Mouse (Mus musculus) forebrain, embryonic 13.5 days (tissue): ENCODE results near the gene Gm20605. TPM values are rescaled to one million over a fixed set of nuclear protein-coding genes. Genes with fewer than 3 reads are reported as not detected.

Experiments
- ATAC-seq: fragments of 200-750 bp; cut with Nextera tagmentation; 2 replicates; pipeline ENCODE4 v1.8.0; 2017
- H3K27ac ChIP-seq: fragments of 300-500 bp; sonication (generic); 2 replicates; pipeline ENCODE4 v1.5.1; 2015; ENCODE audit warnings: inconsistent platforms, mild to moderate bottlenecking, moderate library complexity
- H3K27me3 ChIP-seq: fragments of 300-500 bp; sonication (generic); 2 replicates; pipeline ENCODE4 v1.6.1; 2015; ENCODE audit warnings: mild to moderate bottlenecking, inconsistent platforms
- H3K36me3 ChIP-seq: fragments of 300-500 bp; sonication (generic); 2 replicates; pipeline ENCODE4 v1.6.1; 2015; ENCODE audit warnings: mild to moderate bottlenecking, inconsistent platforms; ENCODE audit not compliant: poor library complexity, severe bottlenecking
- H3K4me1 ChIP-seq: fragments of 300-500 bp; sonication (generic); 2 replicates; pipeline ENCODE4 v1.6.1; 2015; ENCODE audit warnings: inconsistent platforms
- H3K4me2 ChIP-seq: fragments of 300-500 bp; sonication (generic); 2 replicates; pipeline ENCODE4 v1.6.1; 2015; ENCODE audit warnings: inconsistent platforms, mild to moderate bottlenecking, moderate library complexity
- H3K4me3 ChIP-seq: fragments of 300-500 bp; sonication (generic); 2 replicates; pipeline ENCODE4 v1.5.1; 2015; ENCODE audit warnings: mild to moderate bottlenecking, inconsistent platforms
- H3K9ac ChIP-seq: fragments of 300-500 bp; sonication (generic); 2 replicates; pipeline ENCODE4 v1.6.1; 2015; ENCODE audit warnings: mild to moderate bottlenecking, inconsistent platforms
- H3K9me3 ChIP-seq: fragments of 300-500 bp; sonication (generic); replicated peaks from 2 replicates; pipeline ENCODE4 v1.6.1; 2016; ENCODE audit warnings: inconsistent platforms
- WGBS: fragments of 180-500 bp; shearing (Covaris S2); methylation state at CpG from one replicate; pipeline ENCODE4 v1.1.7; 2015; 5-methylcytosine and 5-hydroxymethylcytosine counted together
- polyA plus RNA-seq: library from polyadenylated mRNA; unstranded; fragments of >200 nt; fragmentation: Nextera tagmentation; extraction: Ambion mirVana; gene quantifications from 2 replicates; pipeline ENCODE4 v1.2.1, GENCODE M21; 2015

Gene Gm20605
- polyA plus RNA-seq, 1 experiment from 2014 or later, result 7.3 TPM

- Histone ChIP-seq H3K9me3 (no peaks in the 10 kb centered on the region), H3K27ac (no peak overlapping the region), H3K4me2 (no peak overlapping the region), H3K36me3 (peaks cover 79% of the 10 kb centered on the region), H3K27me3 (no peaks in the 10 kb centered on the region), H3K4me3 (no peak overlapping the region), H3K4me1 (no peaks in the 10 kb centered on the region), H3K9ac (no peak overlapping the region)
- WGBS, result 94% methylated on average over 6 of the region's 6 CpGs
- no peak for ATAC-seq
Measured at GRCm38 (mm10) chr5:137660064-137660688, 31.2 kb downstream of the Gm20605 start.

- Histone ChIP-seq H3K36me3 (peaks cover 97% of the 10 kb centered on the region), H3K9ac (no peak overlapping the region)
- WGBS, result 69% methylated on average over 9 of the region's 9 CpGs
Measured at GRCm38 (mm10) chr5:137663057-137663456, 34.1 kb downstream of the Gm20605 start.

GRCm38 (mm10) chr5:137668971-137669370 is 40.0 kb downstream of the Gm20605 start:
- Histone ChIP-seq H3K4me2 (no peak overlapping the region), H3K4me3 (no peak overlapping the region), H3K27me3 (no peaks in the 10 kb centered on the region), H3K9ac (no peak overlapping the region), H3K9me3 (no peaks in the 10 kb centered on the region), H3K27ac (no peak overlapping the region), H3K36me3 (peaks cover 40% of the 10 kb centered on the region), H3K4me1 (peaks cover 5% of the 10 kb centered on the region; the same call in 1 of the 2 replicates)
- 85% methylated on average over 10 of the region's 10 CpGs for WGBS
- no peak for ATAC-seq

More at GRCm38 (mm10) chr5:137663057-137663456, 34.1 kb downstream of the Gm20605 start:
- H3K4me1 ChIP-seq, result no peaks in the 10 kb centered on the region
- ATAC-seq, result no peak
- no peak overlapping the region for H3K4me2 ChIP-seq
- H3K27me3 ChIP-seq, result no peaks in the 10 kb centered on the region
- no peaks in the 10 kb centered on the region for H3K9me3 ChIP-seq
- no peak overlapping the region for H3K4me3 ChIP-seq
- H3K27ac ChIP-seq, result no peak overlapping the region

- no peak overlapping the region for H3K27ac ChIP-seq
- ATAC-seq, result no peak
- H3K9ac ChIP-seq, result no peak overlapping the region
- peaks cover 5% of the 10 kb centered on the region; the same call in 1 of the 2 replicates for H3K4me1 ChIP-seq
- no peaks in the 10 kb centered on the region for H3K9me3 ChIP-seq
- no peak overlapping the region for H3K4me3 ChIP-seq
- peaks cover 33% of the 10 kb centered on the region for H3K36me3 ChIP-seq
- no peak overlapping the region for H3K4me2 ChIP-seq
- no peaks in the 10 kb centered on the region for H3K27me3 ChIP-seq
- WGBS, result 97% methylated on average over 1 of the region's 1 CpGs
Measured at GRCm38 (mm10) chr5:137670240-137670639, 41.3 kb downstream of the Gm20605 start.

DNA sequence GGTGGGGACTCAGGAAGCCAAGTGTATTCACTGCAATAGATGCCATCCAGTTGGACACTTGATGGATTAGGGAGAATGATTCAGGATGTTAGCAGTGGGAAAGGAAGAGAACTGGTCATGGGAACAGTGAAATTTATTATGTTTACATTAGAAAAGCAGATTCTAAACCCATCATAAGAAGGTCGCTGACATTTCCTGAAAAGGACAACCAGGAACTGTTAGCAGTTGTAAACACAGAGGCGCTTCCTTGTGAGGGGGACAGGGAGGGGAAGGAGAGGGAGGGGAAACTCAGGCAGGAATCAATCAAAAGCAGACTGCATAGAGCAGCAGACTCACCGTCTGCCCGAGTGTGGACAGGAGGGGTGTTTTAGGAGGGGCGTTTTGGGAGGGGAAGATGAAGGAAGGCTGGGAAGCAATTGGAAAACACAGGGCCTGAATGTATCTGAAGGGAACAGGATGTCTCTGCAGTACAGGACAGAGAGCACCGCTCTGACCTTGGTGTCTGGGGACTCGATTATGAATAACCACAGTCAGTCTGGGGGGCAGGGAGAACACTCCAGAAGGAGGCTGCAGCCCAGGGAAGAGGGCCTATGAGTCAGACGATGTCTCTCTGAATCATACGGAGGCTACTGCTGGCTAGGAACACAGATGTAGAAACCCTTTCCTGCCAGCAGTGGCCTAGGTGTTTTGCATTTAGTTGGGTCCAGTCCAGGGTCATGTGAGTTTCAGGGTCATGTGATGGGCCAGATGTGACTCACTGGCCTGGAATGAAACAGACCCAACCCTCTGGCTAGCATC is 42.7 kb downstream of the Gm20605 start:
- Histone ChIP-seq H3K9me3 (no peaks in the 10 kb centered on the region), H3K4me3 (no peak overlapping the region), H3K36me3 (peaks cover 24% of the 10 kb centered on the region), H3K27ac (no peak overlapping the region; the same call in 1 of the 2 replicates), H3K9ac (no peak overlapping the region), H3K4me1 (peaks cover 5% of the 10 kb centered on the region; the same call in 1 of the 2 replicates), H3K27me3 (no peaks in the 10 kb centered on the region), H3K4me2 (no peak overlapping the region)
- no peak for ATAC-seq
- WGBS, result 59% methylated on average over 9 of the region's 9 CpGs

DNA sequence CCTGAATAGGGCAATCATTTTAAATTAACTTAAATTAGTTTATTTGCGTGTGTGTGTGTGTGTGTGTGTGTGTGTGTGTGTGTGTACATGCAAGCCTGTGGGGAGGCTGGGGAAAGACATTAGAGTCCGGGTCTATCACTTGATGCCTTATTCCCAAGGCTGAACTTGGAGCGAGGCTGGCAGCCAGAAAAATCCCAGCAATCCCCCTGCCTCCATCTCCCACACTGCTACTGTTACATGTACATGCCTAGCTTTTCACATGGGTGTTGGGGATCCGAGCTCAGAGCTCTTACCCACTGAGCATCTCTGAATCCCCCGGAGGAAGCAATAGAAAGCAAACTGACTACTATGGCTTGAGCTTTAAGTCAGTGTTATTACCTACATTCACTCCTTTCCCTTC is 43.4 kb downstream of the Gm20605 start:
- WGBS, result 84% methylated on average over 5 of the region's 5 CpGs
- Histone ChIP-seq H3K9ac (no peak overlapping the region), H3K4me2 (no peak overlapping the region)

DNA sequence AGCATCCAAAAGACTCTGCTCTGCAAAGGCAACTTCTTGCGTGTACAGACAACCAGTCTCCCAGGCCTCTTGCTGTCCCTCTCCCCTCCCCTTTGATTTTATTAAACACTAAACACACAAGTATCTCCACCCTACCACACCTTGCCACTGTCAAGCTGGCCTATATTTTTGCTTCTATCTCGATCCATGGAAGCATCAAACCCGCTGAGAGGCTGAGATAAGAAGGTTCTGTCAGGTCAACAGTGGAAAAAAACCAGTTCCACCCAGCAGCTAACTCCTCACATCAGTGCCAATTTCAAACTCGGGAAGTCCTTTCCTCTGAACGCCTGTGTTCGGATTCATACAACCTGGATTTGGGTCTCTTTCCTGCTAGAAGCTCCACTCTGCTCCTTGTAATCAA is 44.0 kb downstream of the Gm20605 start:
- 93% methylated on average over 6 of the region's 6 CpGs for WGBS
- H3K9me3 ChIP-seq, result no peaks in the 10 kb centered on the region
- no peak overlapping the region for H3K27ac ChIP-seq
- H3K9ac ChIP-seq, result no peak overlapping the region
- no peak overlapping the region for H3K4me3 ChIP-seq
- no peak overlapping the region for H3K4me2 ChIP-seq
- ATAC-seq, result no peak
- no peaks in the 10 kb centered on the region for H3K27me3 ChIP-seq
- peaks cover 5% of the 10 kb centered on the region; the same call in 1 of the 2 replicates for H3K4me1 ChIP-seq
- peaks cover 11% of the 10 kb centered on the region; the same call in 1 of the 2 replicates for H3K36me3 ChIP-seq

More for the DNA sequence above, 43.4 kb downstream of the Gm20605 start:
- ATAC-seq, result no peak
- no peak overlapping the region for H3K27ac ChIP-seq
- H3K27me3 ChIP-seq, result no peaks in the 10 kb centered on the region
- no peak overlapping the region for H3K4me3 ChIP-seq
- H3K4me1 ChIP-seq, result peaks cover 5% of the 10 kb centered on the region; the same call in 1 of the 2 replicates
- no peaks in the 10 kb centered on the region for H3K9me3 ChIP-seq
- peaks cover 17% of the 10 kb centered on the region for H3K36me3 ChIP-seq

GRCm38 (mm10) chr5:137674786-137675185 is 45.8 kb downstream of the Gm20605 start:
- Histone ChIP-seq H3K4me3 (no peak overlapping the region), H3K27me3 (no peaks in the 10 kb centered on the region), H3K36me3 (peaks cover 20% of the 10 kb centered on the region), H3K4me1 (peaks cover 5% of the 10 kb centered on the region; the same call in 1 of the 2 replicates), H3K4me2 (no peak overlapping the region), H3K9ac (no peak overlapping the region), H3K27ac (no peak overlapping the region), H3K9me3 (no peaks in the 10 kb centered on the region)
- WGBS, result 98% methylated on average over 8 of the region's 8 CpGs
- no peak for ATAC-seq

DNA sequence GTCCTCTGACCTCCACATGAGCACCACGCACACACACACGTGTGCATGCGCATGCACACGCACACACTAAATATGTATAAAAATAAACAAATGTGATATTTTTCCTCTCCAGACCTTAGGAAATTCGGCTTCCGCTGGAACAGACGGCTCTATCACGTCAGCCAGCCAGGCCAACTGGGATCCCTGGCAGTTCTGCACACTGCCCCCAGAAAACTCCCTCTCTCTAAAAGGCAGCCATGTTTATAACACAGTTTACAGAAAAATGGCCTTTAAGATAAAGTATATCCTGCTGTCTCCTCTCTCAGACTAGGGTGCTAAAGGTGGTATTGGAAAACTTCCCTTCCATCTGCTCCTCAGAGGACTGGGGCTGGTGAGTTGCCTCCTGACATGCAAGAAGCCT is 48.9 kb downstream of the Gm20605 start:
- 95% methylated on average over 8 of the region's 8 CpGs for WGBS
- no peaks in the 10 kb centered on the region for H3K9me3 ChIP-seq
- H3K4me3 ChIP-seq, result no peak overlapping the region
- H3K4me1 ChIP-seq, result peaks cover 9% of the 10 kb centered on the region
- H3K36me3 ChIP-seq, result peaks cover 20% of the 10 kb centered on the region
- H3K9ac ChIP-seq, result no peak overlapping the region
- H3K4me2 ChIP-seq, result no peak overlapping the region
- H3K27me3 ChIP-seq, result no peaks in the 10 kb centered on the region
- no peak overlapping the region for H3K27ac ChIP-seq
- ATAC-seq, result no peak

GRCm38 (mm10) chr5:137678736-137679135 is 49.8 kb downstream of the Gm20605 start:
- H3K4me2 ChIP-seq, result no peak overlapping the region
- no peak overlapping the region for H3K27ac ChIP-seq
- ATAC-seq, result no peak
- H3K27me3 ChIP-seq, result no peaks in the 10 kb centered on the region
- peaks cover 18% of the 10 kb centered on the region for H3K4me1 ChIP-seq
- no peak overlapping the region for H3K9ac ChIP-seq
- no peak overlapping the region for H3K4me3 ChIP-seq
- WGBS, result 83% methylated on average over 3 of the region's 3 CpGs
- H3K36me3 ChIP-seq, result peaks cover 20% of the 10 kb centered on the region
- no peaks in the 10 kb centered on the region for H3K9me3 ChIP-seq

GRCm38 (mm10) chr5:137679726-137680125 is 50.8 kb downstream of the Gm20605 start:
- Histone ChIP-seq H3K9ac (no peak overlapping the region), H3K4me1 (peaks cover 20% of the 10 kb centered on the region), H3K27ac (no peak overlapping the region), H3K36me3 (peaks cover 20% of the 10 kb centered on the region), H3K27me3 (no peaks in the 10 kb centered on the region), H3K4me2 (no peak overlapping the region), H3K9me3 (no peaks in the 10 kb centered on the region), H3K4me3 (no peak overlapping the region)
- ATAC-seq, result no peak
- 92% methylated on average over 4 of the region's 4 CpGs for WGBS

DNA sequence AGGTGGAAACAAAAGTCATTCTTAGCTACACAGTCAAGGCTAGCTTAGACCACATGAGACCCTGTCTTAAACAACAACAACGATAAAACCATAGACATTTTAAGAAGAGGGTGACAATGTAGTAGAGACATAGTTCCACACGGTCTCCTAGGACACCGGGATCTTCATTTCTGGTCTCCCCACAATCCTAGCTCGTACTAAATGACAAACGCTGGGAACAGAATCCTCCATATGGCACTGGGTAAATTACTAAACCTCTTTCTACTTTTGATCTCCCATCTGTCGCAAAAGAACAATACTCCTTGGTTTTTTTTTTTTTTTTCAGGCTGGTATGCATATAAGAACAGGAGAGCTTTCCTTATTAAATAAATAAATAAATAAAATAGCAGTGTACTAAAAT is 53.6 kb downstream of the Gm20605 start:
- peak overlapping the region; percentile 38 for H3K9ac ChIP-seq
- 0 out of 2 replicates have a peak overlapping the region, but pooled peaks have one; percentile 2 for H3K4me3 ChIP-seq
- ATAC-seq, result no peak
- peaks cover 9% of the 10 kb centered on the region for H3K36me3 ChIP-seq
- no peak overlapping the region for H3K27ac ChIP-seq
- H3K4me2 ChIP-seq, result peak overlapping the region; percentile 38
- peaks cover 20% of the 10 kb centered on the region for H3K4me1 ChIP-seq
- 72% methylated on average over 6 of the region's 6 CpGs for WGBS
- H3K27me3 ChIP-seq, result no peaks in the 10 kb centered on the region; the same call in 1 of the 2 replicates
- H3K9me3 ChIP-seq, result no peaks in the 10 kb centered on the region
